Mouse (Mus musculus) CD8-positive naive resting alpha-beta T cell, adult 57 days (primary cell): ENCODE measurements around the gene Ppp1r32. TPM values are rescaled to one million over a fixed set of nuclear protein-coding genes. Genes with fewer than 3 reads are reported as not detected.

Experiments
- total RNA-seq: library from RNA; stranded (reverse); gene quantifications from one replicate; pipeline ENCODE4 v1.2.4, GENCODE M21; 2023

Ppp1r32 gene
- 10.7 TPM for total RNA-seq

GRCm38 (mm10) chr19:10482703-10483102, at the start of gene Ppp1r32:
Ppp1r32 (minus strand) TSS chr19:10482928.

GRCm38 (mm10) chr19:10525910-10526309, 43.2 kb upstream of the Ppp1r32 start, which contains the start of gene Sdhaf2:
Sdhaf2 (minus strand) TSS chr19:10526142.

GRCm38 (mm10) chr19:10525106-10525901, 42.6 kb upstream of the Ppp1r32 start, which contains the start of gene Cpsf7:
Cpsf7 (plus strand) TSS chr19:10525266.

GRCm38 (mm10) chr19:10456752-10457483, 25.8 kb downstream of the Ppp1r32 start, which contains the start of gene Lrrc10b:
Lrrc10b (minus strand) TSS chr19:10457473.

Other genes starting within 250 kb of the Ppp1r32 start
- not detected for gene Myrf, start 242.2 kb downstream of the Ppp1r32 start, total RNA-seq
- gene Dagla, start 178.1 kb downstream of the Ppp1r32 start, total RNA-seq, result not detected
- gene Syt7, start 93.8 kb downstream of the Ppp1r32 start, total RNA-seq, result not detected
- not detected for gene Lrrc10b, start 25.5 kb downstream of the Ppp1r32 start, total RNA-seq
- 131 TPM for gene Cpsf7, start 42.3 kb upstream of the Ppp1r32 start, total RNA-seq
- gene Sdhaf2, start 43.2 kb upstream of the Ppp1r32 start, total RNA-seq, result 51.1 TPM
- 8.0 TPM for gene Tmem216, start 73.3 kb upstream of the Ppp1r32 start, total RNA-seq
- 34.7 TPM for gene Cyb561a3, start 94.2 kb upstream of the Ppp1r32 start, total RNA-seq
- gene Tmem138, start 94.4 kb upstream of the Ppp1r32 start, total RNA-seq, result 6.6 TPM
- gene Ddb1, start 122.4 kb upstream of the Ppp1r32 start, total RNA-seq, result 211 TPM
- 7.0 TPM for gene Tkfc, start 122.7 kb upstream of the Ppp1r32 start, total RNA-seq
- 7.6 TPM for gene Vwce, start 151.3 kb upstream of the Ppp1r32 start, total RNA-seq
- not detected for gene Pga5, start 195.1 kb upstream of the Ppp1r32 start, total RNA-seq
- gene Vps37c, start 205.8 kb upstream of the Ppp1r32 start, total RNA-seq, result 18.1 TPM